Mouse (Mus musculus) forebrain, embryonic 15.5 days (tissue): ENCODE measurements around the gene Epha1. TPM values are rescaled to one million over a fixed set of nuclear protein-coding genes. Genes with fewer than 3 reads are reported as not detected.

Source experiments
- ATAC-seq: fragments of 200-750 bp; cut with Nextera tagmentation; replicated peaks from 2 replicates; pipeline ENCODE4 v1.8.0; 2017; ENCODE audit warnings: mild to moderate bottlenecking, moderate TSS enrichment, moderate library complexity
- H3K27ac ChIP-seq: fragments of 300-500 bp; sonication (generic); replicated peaks from 2 replicates; pipeline ENCODE4 v1.5.1; 2015; ENCODE audit warnings: mild to moderate bottlenecking, inconsistent platforms
- H3K27me3 ChIP-seq: fragments of 300-500 bp; sonication (generic); 2 replicates; pipeline ENCODE4 v1.6.1; 2015; ENCODE audit warnings: inconsistent platforms
- H3K36me3 ChIP-seq: fragments of 300-500 bp; sonication (generic); 2 replicates; pipeline ENCODE4 v1.6.1; 2015; ENCODE audit warnings: mild to moderate bottlenecking, inconsistent platforms
- H3K4me1 ChIP-seq: fragments of 300-500 bp; sonication (generic); 2 replicates; pipeline ENCODE4 v1.6.1; 2015; ENCODE audit warnings: inconsistent platforms
- H3K4me2 ChIP-seq: fragments of 300-500 bp; sonication (generic); replicated peaks from 2 replicates; pipeline ENCODE4 v1.6.1; 2015; ENCODE audit warnings: mild to moderate bottlenecking, inconsistent platforms
- H3K4me3 ChIP-seq: fragments of 300-500 bp; sonication (generic); 2 replicates; pipeline ENCODE4 v1.5.1; 2015; ENCODE audit warnings: mild to moderate bottlenecking, inconsistent platforms
- H3K9ac ChIP-seq: fragments of 300-500 bp; sonication (generic); replicated peaks from 2 replicates; pipeline ENCODE4 v1.6.1; 2015; ENCODE audit warnings: mild to moderate bottlenecking, inconsistent platforms
- H3K9me3 ChIP-seq: fragments of 300-500 bp; sonication (generic); 2 replicates; pipeline ENCODE4 v1.6.1; 2016; ENCODE audit warnings: inconsistent platforms
- WGBS: fragments of 180-500 bp; shearing (Covaris S2); methylation state at CpG from one replicate; pipeline ENCODE4 v1.1.7; 2015; ENCODE audit warnings: mixed read lengths; 5-methylcytosine and 5-hydroxymethylcytosine counted together
- polyA plus RNA-seq: library from polyadenylated mRNA; unstranded; fragments of >200 nt; fragmentation: Nextera tagmentation; extraction: Ambion mirVana; gene quantifications from 2 replicates; pipeline ENCODE4 v1.2.1, GENCODE M21; 2015

Gene Epha1
- polyA plus RNA-seq, 1 experiment from 2014 or later, result 0.14 TPM

DNA sequence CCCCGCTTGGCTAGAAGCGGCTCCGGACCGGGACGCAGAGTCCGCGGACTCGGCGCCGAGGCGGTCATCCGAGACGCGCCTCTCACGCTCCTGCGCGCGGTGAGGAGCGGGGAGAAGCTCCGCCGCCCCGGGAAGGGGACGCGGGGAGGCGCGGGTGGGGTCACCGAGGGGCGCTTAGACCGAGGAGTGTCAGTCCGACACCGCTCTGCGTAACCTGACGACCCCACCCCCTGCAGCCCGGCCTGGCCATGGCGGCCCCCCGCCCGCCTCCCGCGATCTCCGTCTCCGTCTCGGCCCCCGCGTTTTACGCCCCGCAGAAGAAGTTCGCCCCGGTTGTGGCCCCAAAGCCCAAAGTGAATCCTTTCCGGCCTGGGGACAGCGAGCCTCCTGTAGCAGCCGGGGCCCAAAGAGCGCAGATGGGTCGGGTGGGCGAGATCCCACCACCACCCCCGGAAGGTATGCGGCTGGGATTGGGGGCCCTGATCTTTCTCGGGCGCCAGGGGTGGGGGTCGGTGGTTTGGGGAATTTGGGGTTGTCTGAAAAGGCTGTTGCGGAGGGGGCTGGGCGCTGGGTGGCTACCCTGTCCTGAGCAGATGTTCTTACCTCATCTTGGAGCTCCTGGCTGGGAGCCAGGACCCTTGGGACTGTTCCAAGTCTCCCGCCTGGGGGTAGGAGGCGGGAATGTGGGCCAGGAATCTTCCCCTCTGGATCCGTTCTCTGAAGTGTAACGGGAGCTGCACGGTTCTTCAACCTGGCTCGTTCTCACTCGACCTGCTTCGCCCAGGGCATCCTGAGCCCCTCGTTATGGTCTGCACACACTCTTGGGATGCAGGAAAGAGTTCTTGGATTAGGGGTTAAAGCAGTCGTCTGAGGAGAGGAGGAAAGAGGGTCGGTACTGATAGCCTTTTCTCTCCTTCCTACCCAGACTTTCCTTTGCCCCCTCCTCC, 22.8 kb downstream of the Epha1 start:
- under 1% methylated on average over 71 of the region's 72 CpGs for WGBS
- H3K4me1 ChIP-seq, result peaks cover 30% of the 10 kb centered on the region

DNA sequence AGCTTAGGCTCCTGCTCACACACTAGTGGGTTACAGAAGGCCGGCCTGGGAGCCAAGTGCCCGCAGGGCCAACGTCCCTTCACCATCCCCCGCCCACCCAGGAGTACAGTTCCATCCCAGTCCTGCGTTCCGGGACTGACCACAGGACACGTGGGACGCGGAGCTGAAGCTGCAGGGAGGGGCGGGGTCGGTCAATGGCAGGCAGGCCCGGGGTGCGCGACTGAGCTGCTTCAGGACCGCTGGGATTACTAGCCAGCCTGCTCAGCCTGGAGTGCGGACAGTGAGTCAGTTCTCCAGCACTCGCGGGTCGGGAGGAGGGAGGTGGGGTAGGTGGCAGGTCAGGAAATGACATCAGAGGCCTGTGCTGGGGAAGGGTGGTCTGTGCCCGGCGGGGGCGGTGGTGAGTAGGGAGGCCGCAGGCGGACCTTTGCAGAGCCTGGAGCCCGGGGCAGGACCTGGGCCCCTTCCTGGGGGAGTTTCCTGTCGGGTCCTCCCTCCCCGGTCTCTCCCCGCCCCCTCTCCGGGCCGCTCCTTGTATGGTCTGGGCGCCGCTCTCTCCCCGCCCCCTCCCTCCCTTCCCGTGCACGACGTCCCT, 23.5 kb downstream of the Epha1 start, which contains the start of gene Zyx:
Zyx (plus strand) TSS at position 205 of the 595 bp plus-strand sequence.
- Histone ChIP-seq H3K36me3 (no peaks in the 10 kb centered on the region), H3K4me3 (peak within 1 kb of the TSS; percentile 89), H3K4me2 (peak within 1 kb of the TSS; percentile 78), H3K9me3 (no peaks in the 10 kb centered on the region), H3K27ac (peak within 1 kb of the TSS; percentile 86), H3K4me1 (peaks cover 30% of the 10 kb centered on the region), H3K9ac (peak within 1 kb of the TSS; percentile 76), H3K27me3 (no peaks in the 10 kb centered on the region)
- under 1% methylated on average over 27 of the region's 36 CpGs for WGBS
- ATAC-seq, result peak; percentile 89

More for the DNA sequence above, 22.8 kb downstream of the Epha1 start:
- peak; percentile 68 for ATAC-seq
- H3K9me3 ChIP-seq, result no peaks in the 10 kb centered on the region
- no peaks in the 10 kb centered on the region for H3K27me3 ChIP-seq
- H3K36me3 ChIP-seq, result no peaks in the 10 kb centered on the region
- H3K4me2 ChIP-seq, result peak overlapping the region; percentile 78
- peak overlapping the region; percentile 86 for H3K27ac ChIP-seq
- peak overlapping the region; percentile 89 for H3K4me3 ChIP-seq
- peak overlapping the region; percentile 76 for H3K9ac ChIP-seq

DNA sequence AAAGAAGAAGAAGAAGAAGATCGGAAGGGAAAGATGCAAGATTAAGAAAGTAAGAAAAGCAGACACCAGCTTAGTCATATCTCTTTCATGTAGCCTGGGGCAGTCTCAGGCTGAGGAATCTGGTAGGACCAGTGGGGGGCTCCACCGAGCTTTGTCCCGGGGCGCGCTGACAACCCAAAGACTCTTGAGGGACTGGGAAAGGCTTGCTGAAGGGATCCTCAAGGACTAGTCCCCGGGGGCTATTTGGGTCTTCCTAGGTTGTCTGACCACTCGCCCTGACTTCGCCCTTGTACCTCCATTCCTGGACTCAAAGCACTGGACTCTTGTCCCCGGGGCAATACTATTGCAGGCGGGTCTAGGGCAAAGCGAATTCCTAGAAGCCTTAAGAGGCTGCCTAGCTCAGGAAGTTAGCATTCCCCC, 24.1 kb downstream of the Epha1 start:
- H3K9me3 ChIP-seq, result no peaks in the 10 kb centered on the region
- peaks cover 24% of the 10 kb centered on the region for H3K4me1 ChIP-seq
- H3K4me2 ChIP-seq, result peak overlapping the region; percentile 78
- under 1% methylated on average over 11 of the region's 11 CpGs for WGBS
- peak overlapping the region; percentile 89 for H3K4me3 ChIP-seq
- H3K27me3 ChIP-seq, result no peaks in the 10 kb centered on the region
- peak overlapping the region; percentile 76 for H3K9ac ChIP-seq
- H3K36me3 ChIP-seq, result no peaks in the 10 kb centered on the region
- peak; percentile 44 for ATAC-seq
- H3K27ac ChIP-seq, result peak overlapping the region; percentile 86

DNA sequence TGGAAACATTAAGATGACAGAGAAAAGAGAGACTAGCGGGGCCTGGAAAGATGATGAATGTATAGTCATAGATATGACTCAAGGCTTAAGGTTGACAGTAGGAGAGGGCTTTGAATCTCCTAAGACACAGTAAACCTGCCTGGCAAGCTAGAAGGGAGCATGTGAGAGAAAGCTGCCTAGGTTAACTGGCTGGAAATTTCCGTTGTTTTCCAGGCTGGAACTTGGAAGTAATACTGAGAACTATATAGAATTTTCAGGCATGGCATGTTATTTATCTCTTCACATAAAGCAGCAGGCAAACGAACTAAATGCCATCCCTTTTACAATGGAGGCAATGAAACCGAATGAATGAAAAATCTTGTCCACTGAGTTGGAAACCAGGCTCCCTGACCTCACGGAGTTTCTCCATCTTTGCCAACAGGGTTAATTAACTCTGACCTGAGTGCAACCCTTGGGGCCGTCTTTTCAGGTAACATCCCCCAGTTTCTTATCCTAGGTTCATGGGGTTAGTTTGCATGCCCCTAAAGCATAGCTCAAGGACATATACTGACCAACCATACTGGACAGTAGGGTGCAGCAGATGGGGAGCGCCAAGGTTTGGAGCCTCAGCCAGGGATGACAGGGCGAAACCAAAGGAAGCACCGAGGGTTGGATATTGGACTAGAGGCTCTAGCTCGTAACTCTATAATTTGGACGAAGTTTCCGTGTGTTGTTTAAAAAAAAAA, 24.6 kb downstream of the Epha1 start:
- Histone ChIP-seq H3K27ac (no peak overlapping the region), H3K27me3 (no peaks in the 10 kb centered on the region), H3K4me1 (peaks cover 20% of the 10 kb centered on the region), H3K36me3 (no peaks in the 10 kb centered on the region), H3K9ac (no peak overlapping the region), H3K4me2 (peak overlapping the region; percentile 78), H3K9me3 (no peaks in the 10 kb centered on the region), H3K4me3 (peak overlapping the region; percentile 89; the same call in 1 of the 2 replicates)
- ATAC-seq, result no peak
- WGBS, result 31% methylated on average over 12 of the region's 12 CpGs

DNA sequence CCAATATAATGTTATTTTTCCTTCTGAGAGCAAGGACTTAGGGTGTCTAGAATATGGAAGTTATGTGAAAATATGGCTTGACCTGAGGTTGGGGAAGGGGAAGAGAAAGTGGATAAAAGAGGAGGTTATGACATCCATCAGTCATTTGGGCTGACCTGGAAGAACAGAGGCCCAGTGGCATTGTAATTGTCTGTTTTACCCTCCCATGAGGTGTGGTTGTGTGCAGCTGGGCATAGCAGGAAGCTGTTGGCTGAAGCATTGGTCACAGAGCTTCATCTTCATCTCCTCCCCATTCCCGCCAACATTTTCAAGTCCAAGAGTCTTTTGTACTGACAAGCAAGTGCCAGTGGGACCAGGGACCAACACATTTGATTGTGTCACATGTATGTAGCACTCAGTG, 28.8 kb downstream of the Epha1 start:
- peaks cover 7% of the 10 kb centered on the region; the same call in 1 of the 2 replicates for H3K4me1 ChIP-seq
- ATAC-seq, result no peak
- no peak overlapping the region for H3K27ac ChIP-seq
- H3K9ac ChIP-seq, result no peak overlapping the region
- no peak overlapping the region for H3K4me3 ChIP-seq
- H3K4me2 ChIP-seq, result no peak overlapping the region
- no peaks in the 10 kb centered on the region for H3K27me3 ChIP-seq
- no peaks in the 10 kb centered on the region for H3K36me3 ChIP-seq
- WGBS, result 88% methylated on average over 1 of the region's 1 CpGs
- no peaks in the 10 kb centered on the region for H3K9me3 ChIP-seq

DNA sequence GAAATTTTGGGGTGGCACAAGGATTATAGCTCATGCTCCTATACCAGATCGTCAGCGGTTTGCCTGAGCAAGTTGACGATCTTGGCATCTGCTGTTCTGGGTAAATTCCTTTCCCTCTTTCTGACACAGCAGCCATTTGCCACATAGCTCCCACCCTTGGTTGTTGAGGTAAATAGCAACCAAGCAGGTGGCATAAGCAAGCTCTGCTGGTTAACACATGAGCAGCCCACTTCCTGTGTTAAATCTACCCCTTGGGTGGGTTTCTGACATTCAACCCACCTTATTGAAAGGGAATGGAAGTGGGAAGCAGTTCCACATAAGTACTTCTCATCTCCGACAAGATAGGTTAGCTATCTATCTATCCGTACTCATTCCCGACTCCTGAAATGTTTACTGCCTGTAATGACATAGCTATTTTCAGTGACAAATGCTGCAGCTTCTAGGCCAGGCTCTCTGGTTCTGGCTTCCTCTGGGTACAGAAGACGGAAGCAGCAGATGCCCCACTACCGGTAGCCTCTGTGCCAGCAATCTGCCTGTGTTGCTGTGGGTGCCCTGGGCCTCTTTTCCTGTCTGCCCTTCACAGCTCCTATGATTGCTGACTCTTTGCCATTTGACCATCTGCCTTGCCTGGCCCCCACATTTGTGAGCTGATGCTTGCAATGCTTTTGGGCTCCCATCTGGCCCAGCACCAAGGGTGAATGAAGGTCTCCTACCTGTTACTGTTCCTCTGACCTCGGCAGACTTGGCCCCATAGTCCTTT, 29.5 kb downstream of the Epha1 start:
- no peak for ATAC-seq
- Histone ChIP-seq H3K36me3 (no peaks in the 10 kb centered on the region), H3K27ac (no peak overlapping the region), H3K9ac (no peak overlapping the region), H3K4me1 (peaks cover under 1% of the 10 kb centered on the region; the same call in 1 of the 2 replicates), H3K9me3 (no peaks in the 10 kb centered on the region), H3K4me3 (no peak overlapping the region), H3K4me2 (no peak overlapping the region), H3K27me3 (no peaks in the 10 kb centered on the region)
- 85% methylated on average over 9 of the region's 9 CpGs for WGBS

DNA sequence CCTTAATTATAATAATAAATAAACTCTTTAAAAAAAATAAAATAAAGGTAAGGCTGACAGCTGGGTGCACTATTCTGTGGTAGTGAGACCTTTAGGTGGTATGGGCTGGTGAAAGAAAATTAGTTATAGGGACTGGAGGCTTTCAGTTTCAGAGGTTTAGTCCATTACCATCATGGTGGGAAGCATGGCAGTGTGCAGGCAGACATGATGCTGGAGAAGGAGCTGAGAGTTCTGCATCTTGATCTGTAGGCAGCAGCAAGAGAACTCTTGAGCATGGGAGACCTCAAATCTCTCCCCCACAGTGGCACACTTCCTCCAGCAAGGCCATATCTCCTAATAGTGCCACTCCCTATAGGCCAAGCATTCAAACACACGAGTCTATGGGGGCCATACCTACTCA, 30.9 kb downstream of the Epha1 start:
- 74% methylated on average over 1 of the region's 1 CpGs for WGBS
- no peak overlapping the region for H3K27ac ChIP-seq
- no peak overlapping the region for H3K4me2 ChIP-seq
- no peaks in the 10 kb centered on the region for H3K36me3 ChIP-seq
- H3K4me3 ChIP-seq, result no peak overlapping the region
- no peaks in the 10 kb centered on the region for H3K9me3 ChIP-seq
- no peak for ATAC-seq
- no peaks in the 10 kb centered on the region for H3K4me1 ChIP-seq
- no peak overlapping the region for H3K9ac ChIP-seq
- no peaks in the 10 kb centered on the region for H3K27me3 ChIP-seq

DNA sequence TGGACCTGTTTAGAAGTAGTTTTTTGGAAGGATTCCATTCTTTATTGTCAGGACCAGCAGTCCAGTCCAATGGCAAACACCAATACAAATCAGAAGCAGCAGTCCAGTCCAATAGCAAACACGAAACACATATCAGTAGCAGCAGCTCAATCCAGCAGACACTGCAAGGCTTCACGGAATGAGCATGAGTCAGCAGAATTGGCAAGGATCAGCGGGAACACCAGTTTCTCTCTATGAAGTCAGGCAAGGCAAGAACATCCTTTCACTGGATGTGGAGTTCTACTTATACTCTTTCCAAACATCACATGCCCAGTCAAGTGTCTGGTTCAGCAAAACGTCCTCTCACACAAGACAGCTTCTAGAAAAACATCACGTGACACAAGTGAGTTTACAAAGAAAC, 33.1 kb downstream of the Epha1 start:
- H3K4me1 ChIP-seq, result no peaks in the 10 kb centered on the region
- no peaks in the 10 kb centered on the region for H3K9me3 ChIP-seq
- 80% methylated on average over 5 of the region's 5 CpGs for WGBS
- H3K4me3 ChIP-seq, result no peak overlapping the region
- no peak for ATAC-seq
- no peaks in the 10 kb centered on the region for H3K27me3 ChIP-seq
- no peak overlapping the region for H3K4me2 ChIP-seq
- H3K9ac ChIP-seq, result no peak overlapping the region
- H3K36me3 ChIP-seq, result no peaks in the 10 kb centered on the region
- H3K27ac ChIP-seq, result no peak overlapping the region

DNA sequence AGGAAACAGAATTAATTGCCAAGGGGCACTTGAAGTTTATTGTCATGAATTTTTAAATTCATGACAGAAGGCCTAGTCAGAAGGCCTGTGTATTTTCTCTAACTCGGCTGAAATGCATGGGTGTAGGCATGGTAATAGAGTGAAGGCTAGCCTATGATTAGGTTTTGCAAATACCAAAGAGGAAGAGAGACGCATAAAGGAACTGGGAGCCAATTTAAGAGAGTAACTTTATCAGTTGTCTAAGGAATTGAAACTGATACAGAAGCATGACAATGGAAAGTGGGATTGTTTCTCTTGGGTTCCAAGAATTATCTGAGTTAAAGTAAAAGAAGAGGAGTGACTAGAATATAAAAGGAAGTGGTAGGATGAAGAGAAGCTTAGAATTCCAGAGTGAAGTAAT, 33.9 kb downstream of the Epha1 start:
- Histone ChIP-seq H3K9ac (no peak overlapping the region), H3K4me2 (no peak overlapping the region), H3K4me3 (no peak overlapping the region), H3K4me1 (no peaks in the 10 kb centered on the region), H3K27ac (no peak overlapping the region), H3K36me3 (no peaks in the 10 kb centered on the region), H3K27me3 (no peaks in the 10 kb centered on the region), H3K9me3 (no peaks in the 10 kb centered on the region)
- ATAC-seq, result no peak
- WGBS, result 87% methylated on average over 2 of the region's 2 CpGs

DNA sequence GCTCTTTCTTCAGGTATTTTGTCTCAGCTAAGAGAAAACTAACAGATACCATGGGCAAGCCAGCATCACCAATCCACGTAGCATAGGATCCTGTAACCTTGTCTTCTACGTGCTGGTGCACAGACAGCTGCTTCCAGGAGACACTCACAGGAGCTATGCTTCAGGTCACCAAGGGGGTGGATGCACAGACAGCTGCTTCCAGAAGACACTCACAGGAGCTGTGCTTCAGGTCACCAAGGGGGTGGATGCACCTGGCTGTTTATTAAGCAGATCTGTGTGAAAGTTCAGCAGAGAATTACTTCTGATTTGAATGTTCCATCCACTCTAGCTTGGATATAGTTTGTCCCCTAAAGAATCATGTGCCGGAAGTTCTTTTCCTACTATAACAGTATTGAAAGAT, 42.1 kb downstream of the Epha1 start:
- H3K4me1 ChIP-seq, result no peaks in the 10 kb centered on the region
- WGBS, result 88% methylated on average over 3 of the region's 3 CpGs
- H3K9ac ChIP-seq, result no peak overlapping the region
- H3K4me3 ChIP-seq, result no peak overlapping the region
- no peak overlapping the region for H3K4me2 ChIP-seq
- no peaks in the 10 kb centered on the region for H3K36me3 ChIP-seq
- no peak for ATAC-seq
- H3K27me3 ChIP-seq, result no peaks in the 10 kb centered on the region
- H3K27ac ChIP-seq, result no peak overlapping the region
- H3K9me3 ChIP-seq, result no peaks in the 10 kb centered on the region

DNA sequence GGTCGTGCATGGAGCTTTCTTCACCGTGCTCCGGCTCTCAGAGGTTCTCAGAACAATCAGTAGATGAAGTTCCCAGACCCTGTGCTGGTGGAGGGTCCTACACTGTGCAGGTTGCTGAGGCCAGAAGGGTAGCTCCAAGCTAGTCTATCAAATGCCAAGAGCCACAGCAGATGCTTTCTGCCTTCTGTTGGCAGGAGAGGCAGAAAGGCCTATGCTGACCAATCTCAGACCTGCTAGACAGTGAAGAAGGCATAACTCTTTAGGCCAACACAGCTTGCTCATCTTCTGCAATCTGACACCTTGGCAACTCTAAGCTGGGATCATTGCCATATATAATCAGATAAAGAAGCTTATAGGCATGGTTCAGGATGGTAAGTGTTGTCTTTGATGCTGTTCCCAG, 42.9 kb downstream of the Epha1 start:
- ATAC-seq, result no peak
- WGBS, result 74% methylated on average over 3 of the region's 3 CpGs

More for the DNA sequence above, 42.9 kb downstream of the Epha1 start:
- Histone ChIP-seq H3K27ac (no peak overlapping the region), H3K4me2 (no peak overlapping the region), H3K4me3 (no peak overlapping the region), H3K36me3 (no peaks in the 10 kb centered on the region), H3K9me3 (no peaks in the 10 kb centered on the region), H3K9ac (no peak overlapping the region), H3K27me3 (no peaks in the 10 kb centered on the region), H3K4me1 (peaks cover 4% of the 10 kb centered on the region; the same call in 1 of the 2 replicates)
